Mouse (Mus musculus): ENCODE measurements at regions not wholly inside any gene's neighbourhood (a gene's known extent, or its start where the extent isn't known, plus 50 kb on each side); places are given as distances from the start of the nearest gene placed in this dataset.
"Not testable (repeated sequence)": the region's sequence is repeated elsewhere in the genome, so short reads cannot be mapped to it uniquely, and the experiment has no call there.

DNA sequence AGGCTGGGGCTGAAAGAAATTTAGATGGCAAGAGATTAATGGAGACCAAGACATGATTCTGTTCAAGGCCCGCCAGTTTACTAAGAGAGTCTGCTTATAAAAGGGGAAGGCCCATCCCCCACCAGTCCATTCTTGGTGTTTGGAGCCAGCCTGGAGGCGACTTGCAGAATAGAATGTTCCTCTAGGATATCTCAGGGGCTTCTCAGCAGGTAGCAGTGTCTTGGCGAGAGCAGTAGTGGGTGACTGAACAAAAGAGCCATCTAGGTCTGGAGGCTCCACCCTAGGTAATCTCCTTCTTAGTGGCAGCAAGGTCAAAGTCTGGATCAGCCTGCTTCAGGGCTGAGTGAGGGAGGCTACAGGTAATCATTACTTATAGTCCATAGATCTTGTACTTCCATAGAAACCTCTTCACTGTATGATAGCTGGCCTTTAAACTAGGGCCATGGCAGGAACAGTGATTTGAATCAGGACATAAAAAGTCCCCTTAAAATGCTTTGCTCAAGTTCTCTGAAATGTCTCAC, 166.0 kb upstream of the Gm5538 start:
- H3K36me3 ChIP-seq; ATAC-seq (ENCODE audit: insufficient number of reproducible peaks, low FRiP score, low TSS enrichment, low read depth); H3K4me1 ChIP-seq; H3K27me3 ChIP-seq; H3K9ac ChIP-seq; H3K4me2 ChIP-seq; H3K4me3 ChIP-seq; H3K9me3 ChIP-seq; H3K27ac ChIP-seq: not testable (repeated sequence)
- 65% methylated on average over 3 of the region's 3 CpGs for WGBS

GRCm38 (mm10) chr3:59542621-59543020, 187.0 kb upstream of the Gm5538 start:
- WGBS = 80% methylated on average over 2 of the region's 2 CpGs
- Histone ChIP-seq H3K9ac (no peak overlapping the region), H3K4me2 (no peak overlapping the region), H3K9me3 (no peaks in the 10 kb centered on the region), H3K36me3 (no peaks in the 10 kb centered on the region), H3K4me3 (no peak overlapping the region), H3K27me3 (no peaks in the 10 kb centered on the region), H3K27ac (no peak overlapping the region), H3K4me1 (no peaks in the 10 kb centered on the region)
- no peak for ATAC-seq (ENCODE audit: insufficient number of reproducible peaks, low FRiP score, low TSS enrichment, low read depth)

DNA sequence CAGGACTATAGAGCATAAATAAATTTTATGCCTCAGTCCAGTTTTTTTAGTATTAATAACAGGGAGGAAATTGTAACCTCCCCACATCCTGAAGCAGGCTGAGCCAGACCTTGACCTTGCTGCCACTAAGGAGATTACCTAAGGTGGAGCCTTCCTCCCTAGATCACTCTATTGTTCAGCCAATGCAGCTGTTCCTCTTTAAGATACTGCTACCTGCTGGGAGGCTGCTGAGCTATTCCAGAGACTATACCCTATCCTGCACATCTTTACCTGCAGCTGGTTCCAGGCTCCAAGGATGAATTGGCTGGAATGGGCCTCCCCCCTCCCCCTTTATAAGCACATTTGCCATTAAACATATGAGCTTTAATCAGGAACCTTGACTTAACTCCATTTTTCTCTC, 189.0 kb upstream of the Gm5538 start:
- not testable (repeated sequence) for H3K9ac ChIP-seq; ATAC-seq (ENCODE audit: insufficient number of reproducible peaks, low FRiP score, low TSS enrichment, low read depth); H3K36me3 ChIP-seq; H3K4me3 ChIP-seq; H3K4me1 ChIP-seq; H3K9me3 ChIP-seq; H3K27ac ChIP-seq; H3K27me3 ChIP-seq; H3K4me2 ChIP-seq

- not testable (repeated sequence) for H3K4me1 ChIP-seq; ATAC-seq (ENCODE audit: insufficient number of reproducible peaks, low FRiP score, low TSS enrichment, low read depth); H3K4me2 ChIP-seq; H3K36me3 ChIP-seq; H3K9ac ChIP-seq; H3K27ac ChIP-seq; H3K4me3 ChIP-seq; H3K27me3 ChIP-seq; H3K9me3 ChIP-seq
- 92% methylated on average over 3 of the region's 3 CpGs for WGBS
These were observed 189.7 kb upstream of the Gm5538 start for GRCm38 (mm10) chr3:59539893-59540292.

DNA sequence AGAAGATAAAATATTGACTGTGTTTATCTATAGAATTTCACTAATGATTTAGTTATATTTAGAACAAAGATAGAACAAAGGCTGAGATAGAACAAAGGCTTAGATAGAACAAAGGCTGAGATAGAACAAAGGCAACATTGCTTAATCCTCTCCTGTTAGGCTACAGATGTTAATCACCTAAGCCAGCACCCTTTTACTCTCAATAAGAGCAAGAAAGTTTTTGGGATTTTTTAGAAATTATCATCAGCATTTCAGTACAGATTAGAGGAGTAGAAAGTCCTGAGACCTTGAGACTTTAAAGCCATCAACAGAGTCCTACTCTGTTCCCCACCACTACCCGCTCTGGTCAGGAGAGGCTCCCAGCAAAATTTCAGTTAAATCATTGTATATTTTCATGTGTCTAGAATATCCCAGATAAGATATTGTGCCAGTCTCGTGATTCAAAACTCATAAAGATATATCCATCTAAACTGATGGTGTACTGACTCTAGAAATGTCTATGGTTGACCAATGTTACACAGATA, 187.2 kb upstream of the Igsf10 start:
- Histone ChIP-seq H3K9me3 (no peaks in the 10 kb centered on the region), H3K27me3 (no peaks in the 10 kb centered on the region), H3K36me3 (no peaks in the 10 kb centered on the region), H3K4me2 (no peak overlapping the region), H3K4me1 (no peaks in the 10 kb centered on the region), H3K27ac (no peak overlapping the region), H3K9ac (no peak overlapping the region), H3K4me3 (no peak overlapping the region)
- 73% methylated on average over 2 of the region's 2 CpGs for WGBS
- ATAC-seq (ENCODE audit: insufficient number of reproducible peaks, low FRiP score, low TSS enrichment, low read depth) = no peak

GRCm38 (mm10) chr3:59530592-59531310, 186.6 kb upstream of the Igsf10 start:
- no peak overlapping the region for H3K4me3 ChIP-seq
- 62% methylated on average over 9 of the region's 9 CpGs for WGBS
- no peaks in the 10 kb centered on the region for H3K36me3 ChIP-seq
- no peaks in the 10 kb centered on the region for H3K4me1 ChIP-seq
- no peak for ATAC-seq (ENCODE audit: insufficient number of reproducible peaks, low FRiP score, low TSS enrichment, low read depth)
- H3K4me2 ChIP-seq = no peak overlapping the region
- no peaks in the 10 kb centered on the region for H3K27me3 ChIP-seq
- no peak overlapping the region for H3K27ac ChIP-seq
- no peaks in the 10 kb centered on the region for H3K9me3 ChIP-seq
- no peak overlapping the region for H3K9ac ChIP-seq

DNA sequence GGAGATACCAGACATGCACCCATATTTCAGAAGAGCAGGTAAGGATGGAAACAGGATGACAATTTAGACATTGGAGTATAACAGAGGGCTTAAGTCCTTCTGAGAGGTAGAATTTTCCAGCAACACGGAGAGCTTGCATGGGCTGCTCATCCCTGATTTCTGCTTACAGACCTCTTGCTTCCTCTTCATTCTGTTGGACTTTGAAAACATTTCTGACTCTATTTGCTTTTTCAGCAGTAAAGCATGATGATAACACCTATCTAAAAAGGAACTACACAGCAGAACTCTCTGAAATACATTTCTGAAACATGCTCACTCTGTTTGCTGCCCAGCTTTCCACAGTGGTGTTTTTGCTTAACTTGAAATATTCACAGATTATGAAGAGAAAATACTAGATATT, 176.6 kb upstream of the Igsf10 start:
- no peak for ATAC-seq (ENCODE audit: insufficient number of reproducible peaks, low FRiP score, low TSS enrichment, low read depth)
- no peaks in the 10 kb centered on the region for H3K36me3 ChIP-seq
- no peak overlapping the region for H3K27ac ChIP-seq
- no peak overlapping the region for H3K4me3 ChIP-seq
- no peaks in the 10 kb centered on the region for H3K9me3 ChIP-seq
- H3K9ac ChIP-seq = no peak overlapping the region
- no peaks in the 10 kb centered on the region for H3K4me1 ChIP-seq
- 90% methylated on average over 1 of the region's 1 CpGs for WGBS
- no peaks in the 10 kb centered on the region for H3K27me3 ChIP-seq
- H3K4me2 ChIP-seq = no peak overlapping the region

DNA sequence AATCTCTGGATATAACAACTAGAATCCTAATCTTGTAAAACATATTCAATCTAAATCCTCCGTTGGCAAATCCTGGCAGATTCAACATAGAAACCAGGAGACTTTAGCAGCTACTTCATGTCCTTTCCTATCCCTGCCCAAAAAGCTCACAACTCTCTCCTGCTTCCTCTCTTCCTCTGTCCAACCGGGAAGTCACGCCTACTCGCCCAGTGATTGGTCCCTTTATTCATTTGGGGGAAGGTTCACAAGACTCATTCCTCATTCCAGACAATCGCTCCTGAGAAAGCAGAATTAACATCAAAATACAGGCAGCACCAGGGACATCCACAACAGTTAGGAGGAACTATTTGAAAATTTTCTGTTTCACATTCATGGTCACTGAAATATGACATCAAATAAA, 133.9 kb upstream of the Igsf10 start:
- no peak overlapping the region for H3K4me3 ChIP-seq
- WGBS = 31% methylated on average over 5 of the region's 5 CpGs

DNA sequence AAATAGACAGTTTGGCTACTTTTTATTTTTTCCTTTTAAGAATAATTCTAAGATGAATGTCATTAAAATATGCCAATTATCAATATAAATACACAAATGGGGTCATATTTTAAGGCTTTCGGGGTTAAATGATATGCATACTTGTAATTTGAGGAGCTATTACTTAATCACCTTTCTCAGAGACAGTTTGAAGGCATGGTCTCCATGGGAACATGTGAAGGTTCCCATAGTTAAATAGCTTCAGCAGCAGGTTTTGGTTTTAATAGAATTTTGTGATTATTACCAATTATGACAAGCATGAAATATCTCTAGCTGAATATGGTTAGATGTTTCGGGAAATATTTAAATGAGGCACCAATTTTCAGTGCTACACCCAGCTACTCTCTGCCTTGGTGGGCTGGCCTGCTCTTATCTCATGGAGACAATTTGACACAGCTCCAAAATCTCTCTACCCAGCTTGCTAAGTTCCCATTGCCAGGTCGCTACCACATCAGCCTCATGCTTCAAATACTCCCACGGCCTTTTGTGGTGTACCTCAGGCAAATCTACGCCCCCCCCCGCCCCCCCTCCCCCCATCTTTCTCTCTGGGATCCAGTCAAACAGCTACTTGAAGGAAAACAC, 133.4 kb upstream of the Igsf10 start:
- no peak overlapping the region for H3K4me2 ChIP-seq
- H3K4me3 ChIP-seq = no peak overlapping the region
- no peak for ATAC-seq (ENCODE audit: insufficient number of reproducible peaks, low FRiP score, low TSS enrichment, low read depth)
- H3K9ac ChIP-seq = no peak overlapping the region
- no peaks in the 10 kb centered on the region for H3K9me3 ChIP-seq
- no peaks in the 10 kb centered on the region for H3K4me1 ChIP-seq
- H3K27me3 ChIP-seq = no peaks in the 10 kb centered on the region
- no peaks in the 10 kb centered on the region for H3K36me3 ChIP-seq
- 44% methylated on average over 6 of the region's 6 CpGs for WGBS
- H3K27ac ChIP-seq = no peak overlapping the region

More for the DNA sequence above, 133.9 kb upstream of the Igsf10 start:
- no peak overlapping the region for H3K9ac ChIP-seq
- H3K27ac ChIP-seq = no peak overlapping the region
- ATAC-seq (ENCODE audit: insufficient number of reproducible peaks, low FRiP score, low TSS enrichment, low read depth) = no peak
- H3K36me3 ChIP-seq = no peaks in the 10 kb centered on the region
- no peak overlapping the region for H3K4me2 ChIP-seq
- H3K9me3 ChIP-seq = no peaks in the 10 kb centered on the region
- no peaks in the 10 kb centered on the region for H3K4me1 ChIP-seq
- no peaks in the 10 kb centered on the region for H3K27me3 ChIP-seq

- ATAC-seq (ENCODE audit: insufficient number of reproducible peaks, low FRiP score, low TSS enrichment, low read depth) = peak; percentile 61; the same call in 1 of the 2 replicates
- Histone ChIP-seq H3K27ac (0 out of 2 replicates have a peak overlapping the region, but pooled peaks have one; percentile 69), H3K4me3 (no peak overlapping the region), H3K36me3 (no peaks in the 10 kb centered on the region), H3K27me3 (no peaks in the 10 kb centered on the region), H3K9ac (no peak overlapping the region), H3K4me2 (no peak overlapping the region), H3K9me3 (no peaks in the 10 kb centered on the region), H3K4me1 (no peaks in the 10 kb centered on the region)
- WGBS = 25% methylated on average over 1 of the region's 1 CpGs
These were observed 124.8 kb upstream of the Igsf10 start for GRCm38 (mm10) chr3:59468956-59469355.

DNA sequence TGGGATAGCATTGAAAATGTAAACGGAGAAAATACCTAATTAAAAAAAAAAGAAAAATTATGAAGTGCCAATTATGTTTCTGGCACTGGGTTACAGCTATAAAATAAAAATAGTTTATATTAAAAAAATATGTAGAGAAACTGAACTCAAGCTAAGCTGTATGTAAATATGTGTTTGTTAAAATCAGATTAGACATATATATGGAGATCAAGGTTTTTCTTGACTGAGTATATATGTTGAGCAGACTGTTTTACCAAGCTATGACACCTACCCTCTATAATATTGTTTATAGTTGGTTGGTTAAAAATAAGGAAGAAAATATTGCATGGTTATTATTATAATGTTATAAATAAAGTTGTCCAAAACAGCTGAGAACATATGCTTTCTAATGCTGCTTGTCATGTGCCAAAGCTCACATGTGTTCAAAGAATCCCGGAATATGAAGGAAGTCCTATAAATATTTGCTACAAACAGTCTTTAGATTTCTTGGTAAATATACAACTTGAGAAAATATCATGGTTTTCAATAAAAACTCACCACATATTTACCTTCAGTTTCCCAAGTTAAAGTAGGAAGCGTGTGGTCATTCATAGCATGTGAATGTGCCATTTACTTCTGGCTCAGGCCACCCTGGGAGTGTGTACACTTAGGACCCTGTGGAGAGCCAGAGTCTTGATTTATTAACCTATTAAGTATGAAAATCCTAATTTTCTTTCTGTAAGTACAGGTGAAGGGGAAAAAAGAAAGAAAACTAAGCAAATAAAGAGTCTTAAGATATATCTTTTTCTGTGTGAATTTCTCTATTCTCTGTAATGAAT, 118.4 kb upstream of the Igsf10 start:
- Histone ChIP-seq H3K27ac (no peak overlapping the region), H3K27me3 (no peaks in the 10 kb centered on the region), H3K4me2 (no peak overlapping the region), H3K4me3 (no peak overlapping the region), H3K9ac (no peak overlapping the region), H3K9me3 (no peaks in the 10 kb centered on the region), H3K36me3 (no peaks in the 10 kb centered on the region), H3K4me1 (no peaks in the 10 kb centered on the region)
- peak; percentile 65 for ATAC-seq (ENCODE audit: insufficient number of reproducible peaks, low FRiP score, low TSS enrichment, low read depth)
- WGBS = 48% methylated on average over 3 of the region's 3 CpGs

- Histone ChIP-seq H3K27ac (no peak overlapping the region), H3K27me3 (no peaks in the 10 kb centered on the region), H3K4me2 (no peak overlapping the region), H3K36me3 (no peaks in the 10 kb centered on the region), H3K9ac (no peak overlapping the region), H3K4me1 (no peaks in the 10 kb centered on the region), H3K9me3 (no peaks in the 10 kb centered on the region), H3K4me3 (no peak overlapping the region)
- no peak for ATAC-seq (ENCODE audit: insufficient number of reproducible peaks, low FRiP score, low TSS enrichment, low read depth)
- 83% methylated on average over 1 of the region's 1 CpGs for WGBS
These were observed 112.7 kb upstream of the Igsf10 start for GRCm38 (mm10) chr3:59456938-59457337.
